Mouse (Mus musculus) left cerebral cortex, postnatal 10 days (tissue): ENCODE data around the gene Pdia4. TPM values are rescaled to one million over a fixed set of nuclear protein-coding genes. Genes with fewer than 3 reads are reported as not detected.
A peak's percentile ranks its signal among the peaks of the same experiment; 100 is the strongest.

Experiments
- DNase-seq, 2 experiments: peaks; one replicate each; pipeline ENCODE4 v3.0.0; 2021 to 2022; ENCODE audit warnings: low spot score in 2 of 2, mixed read lengths in 1 of 2; ENCODE audit errors: extremely low spot score in 1 of 2
- intact Hi-C: fragments of 180-260 bp; cut with DNase I; formaldehyde crosslinking; loops from one replicate; pipeline ENCODE4 v1.15.1; 2025
- total RNA-seq, 2 experiments: library from RNA; stranded (reverse); gene quantifications; 2 replicates each; pipeline ENCODE4 v1.2.3; 2021

Gene Pdia4
- total RNA-seq, 2 experiments from 2014 or later, result 39.7 to 44.2 TPM

DNA sequence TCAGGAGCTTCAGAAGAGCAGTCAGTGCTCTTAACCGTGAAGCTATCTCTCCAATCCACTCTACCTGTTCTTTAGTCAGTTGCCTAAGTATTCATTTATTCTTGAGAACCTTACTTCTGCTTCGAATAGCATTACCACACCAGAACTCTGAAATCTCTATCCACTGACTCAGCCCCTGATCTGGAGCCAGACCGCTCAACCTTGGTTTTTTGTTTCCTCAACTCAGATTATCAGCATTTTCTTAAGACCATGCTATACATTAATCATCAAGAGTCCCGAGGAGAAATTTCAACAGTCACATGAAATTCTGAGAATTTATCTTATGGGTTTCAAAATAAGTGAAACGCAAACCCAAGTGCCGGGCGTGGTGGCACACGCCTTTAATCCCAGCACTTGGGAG lies 5.5 kb upstream of the Pdia4 start:
- DNase-seq, result no peak
- intact Hi-C loops, result no loop called here

DNA sequence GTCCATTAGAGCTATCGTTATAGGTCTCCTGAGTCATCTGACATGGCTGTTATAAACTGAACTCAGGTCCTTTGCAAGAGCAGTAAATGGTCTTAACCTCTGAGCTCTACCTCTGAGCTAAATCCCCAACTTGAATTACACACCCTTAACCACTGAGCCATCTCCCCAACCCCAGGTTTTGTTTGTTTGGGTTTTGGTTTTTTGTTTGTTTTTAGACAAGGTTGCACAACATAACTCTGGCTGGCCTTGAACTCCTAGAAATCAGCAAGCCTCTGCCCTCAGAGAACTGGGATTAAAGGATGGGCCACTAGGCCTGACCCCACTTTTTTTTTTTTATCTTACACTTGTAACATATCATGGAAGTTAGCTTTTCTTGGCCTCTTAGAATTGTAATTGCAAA lies 2.9 kb upstream of the Pdia4 start:
- DNase-seq, result no peak
- intact Hi-C loops, result no loop called here

DNA sequence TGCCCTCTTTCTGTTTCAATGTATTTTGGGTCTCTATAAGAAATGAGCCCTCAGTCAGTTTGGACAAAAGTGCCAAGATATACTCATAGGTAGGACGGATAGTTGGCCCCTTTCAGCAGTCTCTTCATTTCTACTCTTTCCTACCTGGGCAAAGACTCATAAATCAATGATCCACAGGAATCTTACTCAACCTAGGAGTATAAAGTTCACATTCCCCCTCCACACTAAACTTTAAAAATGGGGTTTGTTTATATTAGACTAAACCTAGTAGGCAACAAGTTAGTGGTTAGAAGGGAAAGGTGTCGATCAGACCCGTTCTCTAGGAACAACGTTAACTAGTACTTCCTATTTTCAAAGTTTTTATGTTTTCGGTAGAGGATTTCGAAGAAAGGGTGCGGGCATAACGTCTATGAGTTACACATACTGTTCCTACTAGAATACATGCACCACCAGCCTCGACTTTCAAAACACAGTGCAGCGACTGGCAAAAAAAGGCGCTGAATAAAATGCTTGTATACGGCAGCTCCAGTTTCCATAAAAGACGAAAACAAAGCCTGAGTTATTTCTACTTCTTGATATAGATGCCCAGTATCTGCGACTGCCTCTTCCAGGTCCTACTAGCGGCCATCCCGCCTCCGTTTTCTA lies 837 bp downstream of the Pdia4 start:
- DNase-seq, result no peak
- intact Hi-C loops, result loop anchor here (2.0 kb wide), 1 partner anchor 20 kb away; no protein-coding TSS in a partner anchor

DNA sequence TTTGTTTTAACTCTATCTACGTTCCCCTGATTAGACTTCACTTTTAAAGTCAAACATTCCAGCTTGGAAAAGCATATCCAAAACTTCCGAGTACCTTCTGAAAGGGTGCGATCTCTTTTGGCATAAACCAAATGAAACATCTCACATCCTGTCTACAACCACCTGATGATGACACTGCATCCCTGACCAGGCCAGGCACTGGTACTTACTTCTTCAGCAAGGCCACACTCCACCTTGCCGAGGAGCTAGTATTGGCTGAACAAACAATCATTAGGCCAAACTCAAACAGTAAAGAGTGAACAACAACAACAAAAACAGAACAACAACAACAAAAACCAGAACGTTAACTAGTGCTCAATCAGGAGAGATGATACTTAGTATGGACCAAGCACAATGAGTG lies 1.9 kb downstream of the Pdia4 start:
- intact Hi-C loops, result no loop called here
- DNase-seq, result no peak

DNA sequence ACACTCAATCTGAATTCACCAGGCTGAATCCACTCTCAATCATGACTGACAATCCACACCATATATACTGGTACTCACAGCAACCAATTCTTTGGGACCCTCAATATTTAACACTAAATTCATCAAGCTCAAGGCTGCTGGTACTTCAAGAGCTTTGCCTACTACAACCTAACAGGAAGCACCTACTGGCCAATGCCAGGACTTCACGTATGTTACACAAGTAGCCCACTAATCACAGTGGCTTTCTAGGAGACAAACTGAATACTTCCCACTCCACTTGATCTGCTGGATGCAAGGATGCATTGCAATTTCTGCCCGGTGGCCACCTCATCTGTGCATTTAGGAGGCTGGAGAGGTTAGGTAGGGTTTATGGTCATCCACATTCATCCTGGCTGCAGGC lies 3.0 kb downstream of the Pdia4 start:
- no peak for DNase-seq
- intact Hi-C loops, result no loop called here

DNA sequence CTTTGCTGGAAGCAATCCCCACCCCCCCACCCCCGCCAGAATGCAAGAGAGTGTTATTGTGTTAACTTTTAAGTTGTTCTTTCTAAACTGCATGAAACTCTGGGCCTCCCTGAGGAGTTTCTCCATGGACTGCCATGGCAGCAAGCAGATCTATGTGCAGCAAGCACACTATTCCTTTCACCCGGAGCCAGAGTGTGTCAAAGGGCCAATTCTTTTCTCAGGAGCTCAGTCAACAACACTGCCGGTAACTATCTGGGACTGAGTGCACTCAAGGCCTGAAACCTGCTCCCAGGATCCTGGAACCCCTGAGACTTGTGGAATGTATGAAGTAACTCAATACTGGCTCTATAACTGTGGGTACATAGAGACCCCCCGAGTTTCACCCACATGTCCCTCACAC lies 4.2 kb downstream of the Pdia4 start:
- intact Hi-C loops, result no loop called here
- no peak for DNase-seq

DNA sequence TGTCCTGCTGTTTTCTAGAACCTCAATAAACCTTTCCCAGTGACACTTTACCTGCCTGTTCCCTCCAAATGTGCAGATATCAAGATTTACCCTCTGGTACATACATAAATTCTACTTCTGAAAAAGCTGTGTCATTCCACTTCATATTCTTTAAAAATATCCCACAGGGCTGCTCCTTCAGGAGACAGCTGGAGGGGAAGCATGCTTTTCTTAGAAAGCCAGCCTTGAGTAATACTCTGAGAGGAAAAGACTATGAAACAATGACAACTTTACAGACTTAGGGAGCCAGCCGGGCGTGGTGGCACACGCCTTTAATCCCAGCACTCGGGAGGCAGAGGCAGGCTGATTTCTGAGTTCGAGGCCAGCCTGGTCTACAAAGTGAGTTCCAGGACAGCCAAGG lies 4.7 kb downstream of the Pdia4 start:
- no peak for DNase-seq
- intact Hi-C loops, result no loop called here

DNA sequence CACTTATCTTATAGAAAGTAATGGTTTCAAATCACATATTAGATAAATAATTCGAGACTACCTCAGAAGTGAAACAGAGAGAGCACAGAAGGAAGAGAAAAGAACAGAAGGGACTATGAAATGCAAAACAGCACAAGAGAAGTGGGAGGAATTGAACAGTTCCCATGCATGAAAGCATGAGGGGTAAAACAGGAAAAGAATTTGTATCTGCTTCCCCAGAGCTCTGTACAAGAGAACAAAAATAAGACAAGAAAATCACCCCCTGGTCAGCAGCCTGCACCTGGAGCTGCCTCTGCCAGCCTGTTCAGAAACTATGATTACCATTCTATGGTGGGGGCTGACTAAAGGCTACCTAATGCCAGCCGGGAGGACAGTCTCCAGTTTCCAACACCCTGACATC lies 5.8 kb downstream of the Pdia4 start:
- DNase-seq, result no peak

DNA sequence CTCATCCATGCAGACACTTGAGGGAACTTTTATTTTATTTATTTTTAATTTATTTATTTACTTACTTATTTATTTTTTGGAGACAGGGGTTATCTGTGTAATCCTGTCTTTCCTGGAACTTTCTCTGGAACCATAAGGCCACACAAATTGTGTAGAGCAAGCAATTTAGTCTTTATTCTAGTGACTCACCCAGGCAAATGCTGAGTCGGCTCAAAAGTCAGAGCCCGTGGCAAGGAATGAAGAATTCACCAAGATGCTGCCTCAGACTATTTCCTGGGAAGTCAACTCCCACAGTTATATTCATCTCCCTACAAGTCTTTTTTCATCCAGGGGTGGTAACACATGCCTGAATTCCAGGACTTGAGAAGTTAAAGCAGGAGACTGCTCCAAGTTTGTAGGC lies 7.7 kb downstream of the Pdia4 start:
- DNase-seq, result no peak
- intact Hi-C loops, result no loop called here

More for the DNA sequence above, 5.8 kb downstream of the Pdia4 start:
- intact Hi-C loops, result no loop called here

DNA sequence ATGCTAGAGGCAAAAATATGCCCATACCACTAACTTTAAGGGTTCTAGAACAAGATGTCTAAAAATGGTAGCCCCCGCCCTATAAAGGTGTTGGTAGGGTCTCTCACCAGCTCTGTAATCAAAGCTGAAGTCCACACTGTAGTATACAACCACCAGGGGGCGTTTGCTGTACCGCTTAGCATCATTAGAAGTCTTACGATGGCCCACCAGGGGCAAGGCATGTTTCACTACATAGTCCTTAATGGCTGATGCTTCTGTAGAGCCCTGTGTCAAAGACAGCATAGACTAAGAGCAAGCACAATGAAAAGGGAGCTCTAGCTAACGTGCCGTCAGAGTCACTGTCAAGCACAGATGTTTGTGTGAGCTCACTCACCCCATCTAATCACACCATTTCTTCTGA lies 14.2 kb downstream of the Pdia4 start:
- DNase-seq, result peak; percentile 52 to 67
- intact Hi-C loops, result loop anchor here (5.0 kb wide), 1 partner anchor 33 kb away; the partner anchor contains the start of gene Zfp786

DNA sequence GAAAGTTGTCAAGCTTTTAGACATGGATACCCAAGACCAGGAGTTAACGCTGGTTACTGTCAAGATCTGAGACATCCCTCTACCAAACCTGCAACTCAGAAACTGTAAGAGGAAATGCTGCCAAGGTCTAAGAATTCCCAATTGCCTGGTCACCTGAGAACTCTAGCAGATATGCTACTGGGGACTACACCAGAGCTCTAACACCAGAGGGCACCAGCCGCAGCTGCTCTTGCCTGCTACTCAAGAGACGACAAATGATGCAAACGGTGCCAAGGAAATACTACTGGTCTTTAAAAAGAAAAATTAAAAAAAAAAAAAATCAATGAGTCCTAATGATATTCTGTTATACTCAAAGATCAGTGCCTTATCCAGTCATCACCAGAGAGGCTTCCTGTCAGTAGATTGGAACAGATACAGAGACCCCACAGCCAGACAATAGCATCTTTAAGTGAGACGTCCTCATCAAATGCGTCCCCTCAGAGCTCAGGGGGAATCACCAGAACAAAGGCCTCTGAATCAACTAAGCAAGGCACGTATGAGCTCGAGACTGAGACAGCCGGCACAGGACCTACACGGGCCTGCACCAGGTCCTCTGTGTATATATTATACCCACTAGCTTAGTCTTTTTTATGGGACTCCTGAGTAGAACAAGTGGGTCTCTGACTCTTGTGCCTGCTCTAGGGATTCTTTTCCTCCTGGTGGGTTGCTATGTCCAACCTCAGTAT lies 19.0 kb downstream of the Pdia4 start:
- intact Hi-C loops, result no loop called here
- DNase-seq, result peak in 1 of 2 experiments; percentile 48

DNA sequence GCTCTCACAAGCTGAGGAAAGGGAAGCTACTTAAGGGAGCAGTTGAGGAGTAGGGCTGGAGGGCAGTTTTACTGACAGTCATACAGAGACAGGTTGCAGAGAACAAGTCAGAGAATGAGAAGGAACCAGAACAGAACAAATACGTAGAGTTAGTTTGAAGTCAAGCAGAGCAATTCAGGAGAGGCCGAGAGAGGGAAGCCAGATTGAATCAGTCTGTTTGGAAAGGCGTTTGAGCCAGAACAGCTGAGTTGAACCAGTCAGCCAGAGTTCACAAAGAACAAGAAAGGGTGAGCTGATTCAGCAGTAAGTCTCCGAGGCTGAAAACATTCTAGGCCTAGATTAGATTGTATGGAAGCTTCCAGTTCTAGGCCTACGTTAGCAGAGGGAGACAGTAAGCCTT lies 19.9 kb downstream of the Pdia4 start:
- intact Hi-C loops, result no loop called here
- DNase-seq, result no peak

DNA sequence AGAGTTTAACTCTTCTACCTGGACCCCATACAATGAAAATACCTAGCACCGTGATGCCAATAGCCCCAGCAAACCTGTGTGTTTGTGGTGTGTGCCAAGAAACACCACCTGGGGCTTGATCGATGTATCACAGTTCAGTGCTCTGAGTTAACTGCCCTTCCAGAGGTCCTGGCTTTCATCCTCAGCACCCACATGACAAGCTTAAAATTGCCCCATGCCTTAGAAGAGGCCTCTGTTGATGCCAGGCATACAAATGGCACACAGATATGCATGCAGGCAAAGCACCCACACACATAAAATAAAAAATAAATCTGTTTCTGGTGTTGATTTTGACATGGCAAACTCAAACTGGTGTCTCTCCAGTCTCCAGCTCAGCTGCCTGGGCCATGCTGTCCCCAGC lies 20.7 kb downstream of the Pdia4 start:
- intact Hi-C loops, result no loop called here
- DNase-seq, result no peak

DNA sequence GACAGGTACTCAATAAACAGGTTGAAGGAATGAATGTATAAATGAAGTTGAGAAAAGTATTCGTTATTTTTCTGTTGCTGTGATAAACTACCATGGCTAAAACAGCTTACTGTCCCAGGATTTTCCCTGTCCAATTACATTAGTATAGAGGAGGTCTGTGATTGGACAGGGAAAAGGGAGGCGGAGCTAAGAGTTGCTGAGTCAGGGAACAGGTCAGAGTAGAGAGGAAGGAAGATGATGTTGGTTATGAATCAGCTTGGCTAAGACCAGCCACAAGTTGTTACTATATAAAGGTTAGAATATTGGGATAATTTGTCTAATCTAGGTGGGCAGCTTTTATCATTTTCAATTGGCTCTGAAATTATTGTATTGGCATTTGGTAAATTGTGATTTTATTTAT lies 22.5 kb downstream of the Pdia4 start:
- DNase-seq, result peak in 1 of 2 experiments; percentile 35
- intact Hi-C loops, result no loop called here

DNA sequence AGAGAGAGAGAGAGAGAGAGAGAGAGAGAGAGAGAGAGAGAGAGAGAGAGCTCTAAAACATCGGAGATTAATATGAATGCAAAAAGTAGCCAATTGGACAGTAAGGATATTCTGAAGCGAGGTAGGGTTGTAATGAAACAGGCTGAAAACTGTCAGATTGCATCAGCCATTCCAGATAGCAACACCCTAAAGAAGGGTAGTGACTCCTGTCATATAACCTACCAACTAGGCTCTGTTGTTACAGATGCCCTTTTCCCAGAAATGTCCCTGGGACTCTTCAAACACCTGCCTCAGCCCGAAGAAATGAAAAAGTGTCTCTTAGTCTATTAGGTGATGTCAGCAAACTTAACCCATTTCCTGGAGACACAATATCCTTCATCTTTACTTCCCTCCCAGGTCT lies 24.4 kb downstream of the Pdia4 start:
- no peak for DNase-seq
- intact Hi-C loops, result no loop called here

DNA sequence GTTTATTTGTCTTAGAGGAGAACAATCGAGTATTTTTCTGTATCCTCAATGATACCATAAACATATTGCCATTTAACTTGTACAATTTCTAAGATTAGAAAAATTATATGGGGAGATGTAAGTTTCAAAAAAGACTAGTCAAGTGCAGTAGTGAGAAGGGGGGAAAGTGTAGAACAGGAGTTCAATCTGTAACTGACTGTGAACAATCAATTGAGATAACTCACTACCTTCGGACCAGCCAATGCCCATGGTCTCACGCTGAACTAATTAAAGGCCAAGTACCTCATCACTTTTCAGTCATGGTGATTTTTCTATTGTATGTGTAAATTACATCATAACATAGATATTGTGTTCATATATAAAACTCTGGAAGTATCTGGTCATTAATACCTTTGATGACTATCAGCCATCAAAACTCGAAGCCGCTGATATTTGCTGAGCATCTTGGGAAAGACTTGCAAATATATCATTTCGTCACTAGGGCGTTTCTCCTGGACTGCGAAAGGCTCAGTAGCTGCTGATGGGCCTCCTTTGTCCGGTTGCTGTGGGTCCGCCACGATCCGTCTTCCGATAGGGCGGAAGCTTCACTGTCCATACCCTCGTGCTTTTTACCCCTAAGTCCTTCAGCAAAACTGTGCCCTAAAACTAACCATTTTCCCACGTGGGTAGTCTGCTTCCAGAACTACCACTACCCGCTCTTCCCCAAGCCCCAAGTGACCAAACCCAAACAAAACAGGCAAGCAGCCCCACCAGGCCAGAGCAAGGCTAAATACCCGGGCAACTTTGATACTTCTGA lies 25.1 kb downstream of the Pdia4 start:
- intact Hi-C loops, result no loop called here
- peak; percentile 86 to 87 for DNase-seq

DNA sequence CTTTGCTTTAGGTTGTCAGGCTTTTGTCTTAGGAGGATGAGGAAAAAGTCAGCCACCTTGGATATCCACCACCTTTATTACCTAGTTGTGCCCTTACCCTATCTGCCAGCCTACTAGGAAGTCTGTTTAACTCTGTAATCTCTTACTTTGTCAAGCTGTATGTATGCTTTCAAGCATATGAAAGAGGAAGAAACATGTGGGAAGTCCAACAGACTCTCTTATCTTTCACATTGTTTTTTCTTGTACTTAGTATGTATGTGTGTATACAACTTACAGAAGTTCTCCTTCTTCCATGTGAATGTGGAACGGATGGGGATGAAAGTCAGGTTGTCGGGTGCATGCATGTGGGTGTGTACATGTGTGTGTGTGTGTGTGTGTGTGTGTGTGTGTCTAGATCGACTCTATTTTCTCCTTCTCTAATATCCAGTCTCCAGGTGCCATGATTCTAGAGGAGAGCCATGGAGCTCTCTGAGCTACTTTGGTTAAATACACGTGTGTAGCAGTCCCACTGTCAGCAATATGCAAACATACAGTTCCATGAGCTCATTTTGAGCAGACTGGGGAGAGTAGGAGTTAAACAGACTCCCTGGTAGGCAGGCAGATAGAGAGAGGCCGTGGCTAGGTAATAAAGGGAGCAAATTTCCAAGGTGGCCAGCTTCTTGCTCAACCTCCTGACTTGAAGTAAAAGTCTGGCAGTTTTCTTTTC lies 28.4 kb downstream of the Pdia4 start:
- intact Hi-C loops, result no loop called here
- no peak for DNase-seq

DNA sequence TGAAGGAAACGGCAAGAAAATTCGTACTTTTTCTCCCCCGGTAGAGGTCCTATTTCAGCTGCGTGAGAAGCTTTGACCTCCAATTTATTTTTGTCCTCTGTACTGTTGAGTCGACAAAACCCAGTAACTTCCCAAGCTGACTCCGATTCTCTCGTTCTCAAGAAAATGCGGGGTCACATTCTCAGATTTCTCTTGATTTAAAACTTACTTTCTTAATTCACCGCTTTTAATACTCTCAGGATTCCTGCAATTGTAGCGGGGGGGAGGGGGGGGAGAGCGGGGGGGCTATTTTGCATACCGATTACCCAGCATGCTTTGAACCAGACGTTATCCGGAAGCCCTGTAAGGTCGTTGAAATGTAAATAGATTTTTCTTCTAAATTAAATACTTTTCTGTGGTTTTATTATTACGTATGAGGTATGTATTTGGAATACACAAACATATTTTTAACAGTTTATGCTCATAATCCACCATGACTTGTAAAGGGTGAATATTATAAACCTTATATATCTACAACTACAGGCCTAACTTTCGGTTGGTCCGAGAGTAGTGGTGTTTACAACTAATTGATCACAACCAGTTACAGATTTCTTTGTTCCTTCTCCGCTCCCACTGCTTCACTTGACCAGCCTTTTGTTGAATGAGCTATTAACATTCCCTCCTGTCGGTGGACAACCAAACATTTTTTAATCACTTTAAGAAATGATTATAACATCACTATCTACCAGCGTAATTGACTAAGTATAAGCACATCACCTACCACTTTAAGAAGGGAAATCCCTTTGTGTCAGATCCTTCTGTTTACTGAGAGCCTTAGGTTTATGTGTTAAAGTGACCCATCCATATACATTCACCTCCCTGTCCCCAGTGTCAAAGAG lies 31.9 kb downstream of the Pdia4 start:
- DNase-seq, result peak in 1 of 2 experiments; percentile 71
- intact Hi-C loops, result no loop called here
